Mouse (Mus musculus): ENCODE results near the gene BC005537. TPM values are rescaled to one million over a fixed set of nuclear protein-coding genes. Genes with fewer than 3 reads are reported as not detected.

The BC005537 gene
- 12.6 and 13.5 TPM in 2 replicates for polyA plus RNA-seq (2015; fragmentation: Nextera tagmentation; extraction: Ambion mirVana)

DNA sequence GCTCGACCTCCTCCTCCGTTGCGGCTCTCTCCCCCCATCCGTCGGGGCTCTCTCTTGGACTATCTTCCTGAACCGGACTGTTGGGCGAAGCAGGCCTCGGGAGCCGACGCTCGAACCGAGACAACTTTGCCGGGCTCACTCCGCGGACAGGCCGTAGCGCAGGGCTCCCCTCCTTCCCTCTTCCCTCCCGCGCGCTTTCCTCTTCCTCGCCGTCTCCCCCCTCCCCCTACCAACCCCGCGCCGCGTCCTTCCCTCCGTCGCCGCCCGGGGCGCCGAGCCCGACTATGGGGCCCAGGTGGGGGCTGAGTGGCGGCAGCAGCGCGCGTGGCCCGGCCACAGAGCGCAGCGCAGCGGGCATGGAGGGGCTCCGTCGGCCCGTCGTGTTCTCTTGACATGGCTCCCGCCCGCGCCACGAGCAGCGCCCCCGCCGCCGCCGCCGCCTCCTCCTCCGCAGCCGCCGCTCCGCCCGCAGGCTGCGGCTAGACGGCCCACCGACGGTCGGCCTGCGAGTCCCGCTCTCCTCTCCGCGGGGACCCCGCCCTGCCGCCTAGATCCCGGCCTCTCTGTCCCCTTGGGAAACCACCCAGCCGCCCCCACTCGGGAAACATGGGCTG, at the start of gene BC005537:
Gene BC005537 (plus strand): TSS at position 350 of the 614 bp plus-strand sequence.
- Histone ChIP-seq H3K9ac (ENCODE audit: low read length) (peak within 1 kb of the TSS; percentile 99), H3K27me3 (ENCODE audit: control insufficient read depth, insufficient read depth, low read length) (no peaks in the 10 kb centered on the region), H3K36me3 (ENCODE audit: control insufficient read depth, insufficient read depth) (peaks cover 4% of the 10 kb centered on the region; the same call in 1 of the 2 replicates), H3K4me1 (ENCODE audit: control insufficient read depth, insufficient read depth, low read length) (peaks cover 13% of the 10 kb centered on the region), H3K27ac (ENCODE audit: low read length) (peak within 1 kb of the TSS; percentile 100), H3K4me3 (ENCODE audit: low read length) (peak within 1 kb of the TSS; percentile 93), H3K4me2 (ENCODE audit: low read depth, low read length) (peak within 1 kb of the TSS; percentile 91), H3K9me3 (replicated peaks; ENCODE audit: control insufficient read depth, low read length) (no peaks in the 10 kb centered on the region)
- under 1% methylated on average over 51 of the region's 74 CpGs for WGBS
- ATAC-seq (replicated peaks; ENCODE audit: extremely low read depth, insufficient read depth, low FRiP score) = peak; percentile 38

DNA sequence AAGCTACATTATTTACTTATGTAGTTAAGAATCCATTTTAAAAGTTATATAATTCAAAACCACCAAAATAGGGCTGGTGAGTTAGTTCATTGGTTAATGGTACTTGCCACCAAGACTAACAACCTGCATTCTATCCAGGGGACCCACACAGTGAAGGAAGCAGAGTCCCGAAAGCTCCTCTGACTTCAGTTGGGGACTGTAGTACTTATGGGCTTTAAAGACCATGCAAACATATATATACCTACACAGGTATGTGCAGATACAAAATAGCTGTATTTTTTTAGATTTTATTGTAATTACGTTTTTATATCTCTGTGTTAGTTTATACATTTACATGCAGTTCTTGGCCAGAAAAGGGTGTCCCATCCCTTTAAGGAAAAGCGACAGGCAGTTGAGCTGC, 44.7 kb upstream of the BC005537 start:
- no peak overlapping the region for H3K9ac ChIP-seq (ENCODE audit: low read length)
- WGBS = 96% methylated on average over 3 of the region's 3 CpGs
- no peak for ATAC-seq (replicated peaks; ENCODE audit: extremely low read depth, insufficient read depth, low FRiP score)
- no peak overlapping the region for H3K4me3 ChIP-seq (ENCODE audit: low read length)
- peaks cover 45% of the 10 kb centered on the region for H3K36me3 ChIP-seq (ENCODE audit: control insufficient read depth, insufficient read depth)
- no peak overlapping the region for H3K27ac ChIP-seq (ENCODE audit: low read length)
- 0 out of 2 replicates have a peak, but pooled peaks cover 9% of the 10 kb centered on the region for H3K4me1 ChIP-seq (ENCODE audit: control insufficient read depth, insufficient read depth, low read length)
- no peaks in the 10 kb centered on the region for H3K9me3 ChIP-seq (replicated peaks; ENCODE audit: control insufficient read depth, low read length)
- no peaks in the 10 kb centered on the region for H3K27me3 ChIP-seq (ENCODE audit: control insufficient read depth, insufficient read depth, low read length)
- no peak overlapping the region for H3K4me2 ChIP-seq (ENCODE audit: low read depth, low read length)

DNA sequence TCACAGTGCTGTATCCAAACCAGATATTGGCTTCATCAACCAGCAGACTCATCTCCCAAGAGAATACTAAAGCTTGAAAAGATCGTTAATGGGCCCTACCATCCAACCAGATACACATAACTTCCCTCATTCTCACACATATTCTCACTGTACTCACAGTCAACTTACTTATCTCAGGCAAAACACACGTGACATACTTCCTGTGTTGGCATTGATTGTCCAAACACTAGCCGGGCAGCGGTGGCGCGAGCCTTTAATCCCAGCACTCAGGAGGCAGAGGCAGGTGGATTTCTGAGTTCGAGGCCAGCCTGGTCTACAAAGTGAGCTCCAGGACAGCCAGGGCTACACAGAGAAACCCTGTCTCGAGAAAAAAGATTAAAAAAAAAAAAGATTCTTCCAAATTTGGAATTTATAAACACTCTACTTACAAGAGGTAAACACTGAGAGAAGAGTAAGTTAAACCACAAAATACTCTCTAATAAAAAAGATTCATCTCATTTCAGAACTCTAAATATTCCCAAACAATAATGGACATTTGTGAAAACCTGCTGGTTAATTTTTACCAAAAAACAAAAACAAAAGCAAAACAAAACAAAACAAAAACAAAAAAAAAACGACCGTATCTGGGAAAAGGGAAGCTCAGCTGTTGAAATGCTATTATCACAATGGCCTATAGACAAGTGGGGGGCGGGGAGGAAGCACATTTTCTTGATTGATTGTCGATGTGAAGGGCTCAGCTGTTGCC, 43.5 kb upstream of the BC005537 start:
- Histone ChIP-seq H3K4me3 (ENCODE audit: low read length) (no peak overlapping the region), H3K9me3 (replicated peaks; ENCODE audit: control insufficient read depth, low read length) (no peaks in the 10 kb centered on the region), H3K36me3 (ENCODE audit: control insufficient read depth, insufficient read depth) (peaks cover 40% of the 10 kb centered on the region), H3K27me3 (ENCODE audit: control insufficient read depth, insufficient read depth, low read length) (no peaks in the 10 kb centered on the region), H3K9ac (ENCODE audit: low read length) (no peak overlapping the region), H3K27ac (ENCODE audit: low read length) (no peak overlapping the region), H3K4me1 (ENCODE audit: control insufficient read depth, insufficient read depth, low read length) (peaks cover 15% of the 10 kb centered on the region), H3K4me2 (ENCODE audit: low read depth, low read length) (no peak overlapping the region)
- 76% methylated on average over 12 of the region's 12 CpGs for WGBS
- no peak for ATAC-seq (replicated peaks; ENCODE audit: extremely low read depth, insufficient read depth, low FRiP score)

DNA sequence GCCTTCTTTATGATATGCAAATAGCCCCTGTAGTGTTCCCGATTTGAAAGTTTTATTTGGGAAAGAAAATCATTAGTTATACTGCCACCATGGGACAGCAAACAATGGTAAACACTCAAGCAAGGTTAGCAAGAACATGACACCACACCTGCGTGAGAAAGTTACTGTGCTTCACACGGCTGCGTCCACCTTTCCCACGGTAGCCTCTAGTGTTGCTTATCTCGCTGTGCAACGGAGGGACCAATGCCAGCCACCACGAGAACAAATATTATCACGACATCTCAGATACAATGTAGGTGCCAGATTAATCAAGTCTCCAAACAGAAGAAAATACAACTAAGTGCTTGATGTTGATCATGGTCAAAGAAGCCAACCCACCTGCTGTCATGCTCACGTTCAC, 42.0 kb upstream of the BC005537 start:
- Histone ChIP-seq H3K9ac (ENCODE audit: low read length) (no peak overlapping the region), H3K36me3 (ENCODE audit: control insufficient read depth, insufficient read depth) (peaks cover 34% of the 10 kb centered on the region), H3K9me3 (replicated peaks; ENCODE audit: control insufficient read depth, low read length) (no peaks in the 10 kb centered on the region), H3K4me1 (ENCODE audit: control insufficient read depth, insufficient read depth, low read length) (peaks cover 15% of the 10 kb centered on the region), H3K27me3 (ENCODE audit: control insufficient read depth, insufficient read depth, low read length) (no peaks in the 10 kb centered on the region), H3K4me3 (ENCODE audit: low read length) (no peak overlapping the region), H3K4me2 (ENCODE audit: low read depth, low read length) (no peak overlapping the region), H3K27ac (ENCODE audit: low read length) (no peak overlapping the region)
- WGBS = 83% methylated on average over 10 of the region's 10 CpGs
- no peak for ATAC-seq (replicated peaks; ENCODE audit: extremely low read depth, insufficient read depth, low FRiP score)

DNA sequence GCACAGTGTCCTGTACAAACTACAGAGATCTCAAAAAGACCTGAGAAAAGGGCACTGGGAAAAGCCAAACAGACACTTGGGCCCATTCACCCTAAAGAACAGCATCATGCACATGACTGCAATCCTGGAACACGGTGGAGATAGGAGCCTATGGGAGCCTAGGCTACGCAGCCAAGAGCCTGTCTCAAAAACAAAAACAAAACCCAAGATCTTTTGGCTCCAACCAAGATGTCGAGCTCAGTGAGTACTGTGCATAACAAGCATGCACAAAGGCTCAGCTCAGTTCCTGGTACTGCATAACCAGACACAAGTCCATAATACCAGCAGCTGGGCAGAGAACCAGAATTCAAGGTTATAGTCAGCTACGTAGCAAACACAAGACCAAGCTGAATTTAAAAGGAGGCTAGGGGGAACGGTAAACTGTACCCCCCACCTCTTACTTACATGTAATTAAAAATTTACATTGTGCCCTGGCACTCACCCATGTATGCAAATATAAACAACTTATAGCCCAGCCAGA, 41.0 kb upstream of the BC005537 start:
- Histone ChIP-seq H3K4me3 (ENCODE audit: low read length) (peak overlapping the region; percentile 98), H3K27me3 (ENCODE audit: control insufficient read depth, insufficient read depth, low read length) (no peaks in the 10 kb centered on the region), H3K27ac (ENCODE audit: low read length) (peak overlapping the region; percentile 98), H3K9me3 (replicated peaks; ENCODE audit: control insufficient read depth, low read length) (no peaks in the 10 kb centered on the region), H3K4me2 (ENCODE audit: low read depth, low read length) (peak overlapping the region; percentile 82), H3K9ac (ENCODE audit: low read length) (peak overlapping the region; percentile 93), H3K36me3 (ENCODE audit: control insufficient read depth, insufficient read depth) (peaks cover 26% of the 10 kb centered on the region), H3K4me1 (ENCODE audit: control insufficient read depth, insufficient read depth, low read length) (peaks cover 15% of the 10 kb centered on the region)
- WGBS = 40% methylated on average over 5 of the region's 5 CpGs
- ATAC-seq (replicated peaks; ENCODE audit: extremely low read depth, insufficient read depth, low FRiP score) = no peak

DNA sequence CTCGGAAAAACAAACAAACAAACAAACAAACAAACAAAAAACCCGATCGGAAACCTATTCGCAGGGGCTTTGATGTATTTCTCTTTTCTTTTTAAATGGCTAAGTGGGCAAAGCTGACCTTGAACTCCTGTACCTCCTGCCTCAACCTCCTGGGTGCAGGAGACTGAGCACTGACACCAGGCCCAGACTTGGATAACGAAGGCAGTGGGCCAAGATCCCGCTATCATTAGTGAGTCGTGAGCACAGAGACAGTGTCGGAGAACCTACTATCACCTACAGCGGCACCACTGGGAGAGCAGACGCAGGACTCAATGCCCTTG, 40.4 kb upstream of the BC005537 start:
- 3% methylated on average over 10 of the region's 10 CpGs for WGBS
- Histone ChIP-seq H3K4me3 (ENCODE audit: low read length) (peak overlapping the region; percentile 98), H3K27ac (ENCODE audit: low read length) (peak overlapping the region; percentile 98), H3K9ac (ENCODE audit: low read length) (peak overlapping the region; percentile 93), H3K4me1 (ENCODE audit: control insufficient read depth, insufficient read depth, low read length) (peaks cover 15% of the 10 kb centered on the region), H3K4me2 (ENCODE audit: low read depth, low read length) (peak overlapping the region; percentile 82), H3K36me3 (ENCODE audit: control insufficient read depth, insufficient read depth) (peaks cover 21% of the 10 kb centered on the region), H3K9me3 (replicated peaks; ENCODE audit: control insufficient read depth, low read length) (no peaks in the 10 kb centered on the region), H3K27me3 (ENCODE audit: control insufficient read depth, insufficient read depth, low read length) (no peaks in the 10 kb centered on the region)
- no peak for ATAC-seq (replicated peaks; ENCODE audit: extremely low read depth, insufficient read depth, low FRiP score)

DNA sequence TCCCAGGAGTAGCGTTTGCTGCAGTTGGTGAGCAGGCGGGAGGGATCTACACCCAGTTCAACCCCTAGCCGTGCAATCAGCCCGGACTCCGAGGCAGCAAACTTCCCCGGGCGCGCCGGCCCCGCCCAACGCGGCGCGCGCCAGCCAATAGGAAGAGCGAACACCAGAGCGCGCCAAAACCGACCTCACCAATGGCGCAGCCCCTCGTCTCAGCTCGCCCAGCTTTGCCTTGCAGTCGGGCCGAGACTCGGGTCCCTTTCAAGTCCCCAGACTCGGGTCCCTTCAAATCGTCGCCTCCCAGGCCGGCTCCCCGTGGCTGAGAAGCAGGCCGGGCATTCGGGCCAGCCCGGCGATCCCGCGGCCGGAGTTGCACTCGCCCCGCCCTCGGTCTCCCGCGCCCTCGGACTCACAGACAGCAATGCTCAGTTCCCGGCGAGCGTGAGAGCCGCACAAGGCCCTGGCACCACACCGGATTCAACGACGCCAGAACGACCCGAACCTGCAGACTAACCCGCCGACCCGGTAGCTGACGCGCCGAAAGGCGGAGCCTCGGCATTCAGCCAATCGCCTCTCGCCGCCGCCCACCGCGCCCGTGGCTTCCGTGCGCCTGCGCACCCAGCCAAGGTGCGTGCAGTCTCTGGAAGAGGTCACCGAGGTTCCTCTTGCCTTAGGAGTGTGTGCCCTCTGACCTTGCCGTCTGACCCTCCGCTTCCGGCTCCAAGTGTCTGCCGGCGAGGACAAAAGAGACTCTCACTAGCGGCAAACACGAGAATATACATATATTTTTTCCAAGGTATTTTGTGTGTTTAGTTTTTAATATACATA, 39.8 kb upstream of the BC005537 start, which contains the start of gene Gmnn:
Gene Gmnn (minus strand): TSS at position 521 of the 825 bp plus-strand sequence.
- peak; percentile 98 for ATAC-seq (replicated peaks; ENCODE audit: extremely low read depth, insufficient read depth, low FRiP score)
- H3K4me2 ChIP-seq (ENCODE audit: low read depth, low read length) = peak within 1 kb of the TSS; percentile 82
- WGBS = under 1% methylated on average over 79 of the region's 79 CpGs
- no peaks in the 10 kb centered on the region for H3K9me3 ChIP-seq (replicated peaks; ENCODE audit: control insufficient read depth, low read length)
- peaks cover 15% of the 10 kb centered on the region for H3K4me1 ChIP-seq (ENCODE audit: control insufficient read depth, insufficient read depth, low read length)
- no peaks in the 10 kb centered on the region for H3K27me3 ChIP-seq (ENCODE audit: control insufficient read depth, insufficient read depth, low read length)
- H3K9ac ChIP-seq (ENCODE audit: low read length) = peak within 1 kb of the TSS; percentile 93
- H3K36me3 ChIP-seq (ENCODE audit: control insufficient read depth, insufficient read depth) = peaks cover 15% of the 10 kb centered on the region
- peak within 1 kb of the TSS; percentile 98 for H3K4me3 ChIP-seq (ENCODE audit: low read length)
- H3K27ac ChIP-seq (ENCODE audit: low read length) = peak within 1 kb of the TSS; percentile 98

DNA sequence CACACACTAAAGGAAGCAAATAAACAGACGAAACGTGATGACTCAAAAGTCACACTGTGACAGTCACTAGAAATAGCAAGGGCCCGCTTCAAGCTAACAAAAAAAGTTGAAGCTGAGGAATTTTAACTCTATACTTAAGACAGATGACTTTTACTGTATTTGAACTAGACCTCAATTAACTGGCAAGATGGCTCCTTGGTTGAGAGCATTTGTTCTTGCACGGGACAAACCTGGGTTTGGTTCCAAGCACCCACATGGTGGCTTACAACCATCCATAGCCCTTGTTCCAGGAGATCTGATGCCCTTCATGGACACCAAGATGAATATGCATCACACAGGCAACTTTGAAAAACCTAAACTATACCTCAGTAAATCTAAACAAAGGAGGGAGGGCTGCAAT, 39.2 kb upstream of the BC005537 start:
- peak overlapping the region; percentile 82 for H3K4me2 ChIP-seq (ENCODE audit: low read depth, low read length)
- H3K9me3 ChIP-seq (replicated peaks; ENCODE audit: control insufficient read depth, low read length) = no peaks in the 10 kb centered on the region
- H3K4me3 ChIP-seq (ENCODE audit: low read length) = peak overlapping the region; percentile 98
- WGBS = 28% methylated on average over 4 of the region's 4 CpGs
- peaks cover 10% of the 10 kb centered on the region; the same call in 1 of the 2 replicates for H3K36me3 ChIP-seq (ENCODE audit: control insufficient read depth, insufficient read depth)
- no peaks in the 10 kb centered on the region for H3K27me3 ChIP-seq (ENCODE audit: control insufficient read depth, insufficient read depth, low read length)
- peak overlapping the region; percentile 93 for H3K9ac ChIP-seq (ENCODE audit: low read length)
- H3K27ac ChIP-seq (ENCODE audit: low read length) = peak overlapping the region; percentile 98
- no peak for ATAC-seq (replicated peaks; ENCODE audit: extremely low read depth, insufficient read depth, low FRiP score)
- H3K4me1 ChIP-seq (ENCODE audit: control insufficient read depth, insufficient read depth, low read length) = peaks cover 15% of the 10 kb centered on the region
